Mouse (Mus musculus): ENCODE measurements around the gene Hnrnpab.

- TF ChIP-seq CTCF (IDR thresholded peaks at IDR 0.05; ENCODE audit: insufficient read depth, low read length): no peak
- TF ChIP-seq POLR2A (IDR thresholded peaks at IDR 0.05; ENCODE audit: borderline replicate concordance, extremely low read depth, low read depth, low read length): no peak
These were observed 20.9 kb downstream of the Hnrnpab start for GRCm38 (mm10) chr11:51585608-51586252.
